Mouse (Mus musculus) ES-E14 (cell line): Measurements from ENCODE around the gene Myh6.
"Not testable (repeated sequence)": the region's sequence is repeated elsewhere in the genome, so short reads cannot be mapped to it uniquely, and the experiment has no call there.

Experiments used
- CHD2 ChIP-seq: IDR thresholded peaks from 2 replicates; pipeline ENCODE4 v1.6.1; 2014; ENCODE audit warnings: mild to moderate bottlenecking, low read depth, low read length, inconsistent platforms
- HCFC1 ChIP-seq: IDR thresholded peaks from 2 replicates; pipeline ENCODE4 v1.6.1; 2012; ENCODE audit warnings: low read length, inconsistent platforms, borderline replicate concordance; ENCODE audit not compliant: insufficient read depth
- ZC3H11A ChIP-seq: IDR thresholded peaks from 2 replicates; pipeline ENCODE4 v1.6.1; 2012; ENCODE audit warnings: low read depth, mild to moderate bottlenecking, inconsistent platforms, low read length, borderline replicate concordance

DNA sequence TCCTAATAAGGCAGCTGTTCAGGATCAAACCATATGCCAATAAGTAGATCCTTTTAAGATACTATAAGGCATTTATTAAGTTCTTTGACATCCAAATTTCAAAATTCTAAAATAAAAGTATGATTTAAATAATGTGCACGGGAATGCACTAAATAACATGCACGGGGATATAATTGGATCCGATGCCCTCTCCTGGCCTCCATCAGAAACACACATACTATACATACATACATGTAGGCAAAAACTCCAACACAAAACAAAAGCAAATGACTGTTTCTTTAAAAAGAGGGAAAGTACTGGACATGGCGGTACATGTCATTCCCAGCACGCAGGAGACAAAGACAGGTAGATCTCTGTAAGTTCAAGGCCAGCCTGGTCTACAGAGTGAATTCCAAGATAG is 33.1 kb upstream of the Myh6 start:
- not testable (repeated sequence) for TF ChIP-seq ZC3H11A, CHD2, HCFC1
